Mouse (Mus musculus) macrophage (primary cell): ENCODE measurements around the gene Vcl. TPM values are rescaled to one million over a fixed set of nuclear protein-coding genes. Genes with fewer than 3 reads are reported as not detected.

ENCODE experiments used
- H3K27ac ChIP-seq: fragments of 350-480 bp; formaldehyde crosslinking; 2 replicates; pipeline ENCODE4 v1.9.0; 2021
- H3K36me3 ChIP-seq: fragments of 350-480 bp; formaldehyde crosslinking; 2 replicates; pipeline ENCODE4 v1.9.0; 2021; ENCODE audit errors: inconsistent target
- H3K4me3 ChIP-seq: fragments of 350-480 bp; formaldehyde crosslinking; 2 replicates; pipeline ENCODE4 v1.9.0; 2021; ENCODE audit errors: inconsistent target
- H3K79me2 ChIP-seq: fragments of 350-480 bp; formaldehyde crosslinking; 2 replicates; pipeline ENCODE4 v1.9.0; 2021; ENCODE audit errors: inconsistent target
- WGBS: methylation state at CpG from one replicate; pipeline ENCODE4 v1.1.7; 2026; ENCODE audit warnings: inconsistent platforms; ENCODE audit not compliant: missing documents; 5-methylcytosine and 5-hydroxymethylcytosine counted together
- polyA plus RNA-seq: library from polyadenylated mRNA; stranded (reverse); fragments of 250-400 nt; gene quantifications from 3 replicates; pipeline ENCODE4 v1.2.4, GENCODE M21; 2018; ENCODE audit warnings: inconsistent platforms

The Vcl gene
- polyA plus RNA-seq, 1 experiment from 2014 or later, result 27.3 TPM

GRCm38 (mm10) chr14:20969066-20969465, 39.9 kb downstream of the Vcl start:
- H3K27ac ChIP-seq, result no peak overlapping the region
- 0 out of 2 replicates have a peak, but pooled peaks cover 5% of the 10 kb centered on the region for H3K79me2 ChIP-seq
- 100% methylated on average over 1 of the region's 1 CpGs for WGBS
- no peaks in the 10 kb centered on the region for H3K36me3 ChIP-seq
- H3K4me3 ChIP-seq, result no peak overlapping the region

DNA sequence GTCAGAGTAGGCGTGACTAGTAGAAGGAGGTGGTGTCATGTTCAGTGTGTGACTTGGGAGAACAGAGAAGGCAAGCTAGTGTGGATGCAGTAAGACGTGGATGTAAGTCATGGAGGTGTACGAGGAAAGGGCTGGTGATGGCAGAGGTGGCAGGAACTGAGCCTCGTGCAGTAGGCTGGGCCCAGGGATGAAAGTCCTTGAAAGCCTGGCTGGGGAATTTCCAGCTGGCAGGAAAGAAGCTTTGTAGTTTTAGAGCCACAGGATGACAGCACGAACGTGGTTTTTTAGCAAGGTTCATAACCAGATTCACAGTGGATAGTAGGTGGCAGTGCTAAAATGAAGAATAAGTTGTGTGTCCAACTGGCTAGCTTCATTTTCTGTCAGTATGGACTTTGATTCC, 41.2 kb downstream of the Vcl start:
- H3K27ac ChIP-seq, result no peak overlapping the region
- no peaks in the 10 kb centered on the region for H3K36me3 ChIP-seq
- 84% methylated on average over 6 of the region's 6 CpGs for WGBS
- H3K4me3 ChIP-seq, result no peak overlapping the region
- H3K79me2 ChIP-seq, result 0 out of 2 replicates have a peak, but pooled peaks cover 2% of the 10 kb centered on the region

DNA sequence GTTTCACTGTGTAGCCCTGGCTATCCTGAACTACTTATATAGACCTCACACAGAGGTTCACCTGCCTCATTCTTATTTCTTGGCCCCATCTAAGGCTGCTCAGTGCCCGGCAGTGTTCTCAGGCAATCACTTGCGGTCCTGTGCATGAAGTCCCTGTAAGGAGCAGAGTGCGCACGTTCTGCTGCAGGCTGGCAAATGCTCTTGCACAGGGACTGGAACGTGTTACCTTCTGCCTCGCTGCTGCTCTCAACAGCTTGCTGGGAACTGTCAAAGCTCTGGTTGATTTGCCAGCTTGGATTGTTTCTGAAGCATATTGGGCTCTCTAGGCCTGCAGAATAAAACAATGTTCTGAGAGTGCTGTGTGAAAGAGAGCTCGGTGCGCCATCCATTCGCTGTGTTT, 41.7 kb downstream of the Vcl start:
- WGBS, result 97% methylated on average over 8 of the region's 9 CpGs
- no peak overlapping the region for H3K27ac ChIP-seq
- H3K36me3 ChIP-seq, result no peaks in the 10 kb centered on the region
- H3K79me2 ChIP-seq, result no peaks in the 10 kb centered on the region
- H3K4me3 ChIP-seq, result no peak overlapping the region

- Histone ChIP-seq H3K27ac (no peak overlapping the region), H3K79me2 (no peaks in the 10 kb centered on the region), H3K36me3 (no peaks in the 10 kb centered on the region), H3K4me3 (no peak overlapping the region)
Measured at GRCm38 (mm10) chr14:20973821-20974220, 44.6 kb downstream of the Vcl start.

GRCm38 (mm10) chr14:20976741-20977140, 47.5 kb downstream of the Vcl start:
- H3K36me3 ChIP-seq, result no peaks in the 10 kb centered on the region
- no peaks in the 10 kb centered on the region for H3K79me2 ChIP-seq
- WGBS, result 80% methylated on average over 1 of the region's 1 CpGs
- H3K27ac ChIP-seq, result no peak overlapping the region
- H3K4me3 ChIP-seq, result no peak overlapping the region

- no peaks in the 10 kb centered on the region for H3K36me3 ChIP-seq
- WGBS, result 97% methylated on average over 2 of the region's 2 CpGs
- no peak overlapping the region for H3K4me3 ChIP-seq
- no peak overlapping the region for H3K27ac ChIP-seq
- H3K79me2 ChIP-seq, result no peaks in the 10 kb centered on the region
Measured at GRCm38 (mm10) chr14:20977726-20978125, 48.5 kb downstream of the Vcl start.

DNA sequence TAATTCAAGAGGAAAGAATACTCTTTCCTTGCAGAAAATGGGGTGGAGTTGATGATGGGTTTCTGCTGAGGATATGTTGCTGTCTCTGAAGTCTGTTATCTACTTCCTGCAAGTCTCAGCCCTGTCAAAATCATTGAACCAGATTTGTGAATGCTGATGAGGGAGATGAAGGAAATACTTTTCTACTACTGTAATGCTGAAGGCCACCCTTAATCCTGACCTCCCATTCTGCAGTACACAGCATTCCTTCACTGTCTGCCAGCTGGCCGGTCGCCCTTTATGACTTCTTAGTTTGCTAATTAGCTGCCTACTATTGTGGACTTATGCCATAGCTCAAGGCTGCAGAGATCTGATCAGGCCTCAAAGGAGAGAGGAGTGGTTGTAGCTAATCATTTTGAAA, 54.6 kb downstream of the Vcl start:
- H3K79me2 ChIP-seq, result no peaks in the 10 kb centered on the region
- WGBS, result 87% methylated on average over 2 of the region's 2 CpGs
- no peak overlapping the region for H3K4me3 ChIP-seq
- H3K27ac ChIP-seq, result no peak overlapping the region
- H3K36me3 ChIP-seq, result no peaks in the 10 kb centered on the region

DNA sequence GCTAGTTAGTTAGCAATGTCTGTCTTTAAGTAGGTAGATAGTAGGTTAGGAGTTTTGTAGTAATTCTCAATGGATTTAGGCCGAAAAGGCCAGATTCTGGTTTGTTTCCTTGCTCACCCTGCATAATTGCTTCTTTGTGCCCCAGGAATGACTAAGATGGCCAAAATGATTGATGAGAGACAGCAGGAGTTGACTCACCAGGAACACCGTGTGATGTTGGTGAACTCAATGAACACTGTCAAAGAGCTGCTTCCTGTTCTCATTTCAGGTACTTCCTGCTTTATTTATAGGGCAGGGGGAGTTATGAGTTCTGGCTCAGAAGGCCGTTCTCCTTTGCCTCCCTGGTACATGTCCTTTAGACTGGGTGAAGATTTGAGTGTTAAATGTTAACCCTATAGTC, 56.3 kb downstream of the Vcl start:
- Histone ChIP-seq H3K79me2 (no peaks in the 10 kb centered on the region), H3K36me3 (no peaks in the 10 kb centered on the region), H3K4me3 (no peak overlapping the region), H3K27ac (no peak overlapping the region)
- 39% methylated on average over 3 of the region's 3 CpGs for WGBS

- WGBS, result 90% methylated on average over 1 of the region's 1 CpGs
- H3K79me2 ChIP-seq, result no peaks in the 10 kb centered on the region
- H3K27ac ChIP-seq, result no peak overlapping the region
- no peak overlapping the region for H3K4me3 ChIP-seq
- no peaks in the 10 kb centered on the region for H3K36me3 ChIP-seq
Measured at GRCm38 (mm10) chr14:20991492-20991891, 62.3 kb downstream of the Vcl start.

DNA sequence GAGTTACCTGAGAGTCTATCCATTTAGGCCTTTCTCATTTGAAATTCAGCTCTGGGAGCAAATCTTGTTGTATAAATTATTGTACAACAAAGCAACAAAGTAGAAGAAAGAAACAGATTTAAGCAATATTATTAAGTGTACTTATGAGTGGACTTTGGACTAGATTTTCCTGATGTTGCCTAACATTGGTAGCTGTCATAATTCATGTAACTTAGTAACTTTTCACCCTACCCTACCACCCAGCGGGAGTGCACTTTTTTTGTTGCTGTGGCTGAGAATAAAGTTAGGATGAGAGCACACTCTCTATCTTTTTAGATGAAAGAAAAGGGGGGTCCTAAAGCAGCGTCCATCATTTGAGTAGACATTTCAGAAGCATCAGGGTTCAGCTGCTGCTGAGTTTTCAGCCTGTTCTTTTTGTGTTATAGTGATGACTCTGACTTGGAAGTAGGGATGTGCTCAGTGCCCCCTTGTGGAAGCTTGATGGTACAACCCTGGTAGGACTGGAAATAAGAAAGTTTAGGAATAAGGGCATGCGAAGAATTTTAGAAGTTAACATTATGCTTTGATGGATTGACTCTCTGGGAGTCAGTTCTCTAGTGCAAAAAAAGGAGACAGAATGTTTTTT, 64.0 kb downstream of the Vcl start:
- Histone ChIP-seq H3K79me2 (no peaks in the 10 kb centered on the region), H3K27ac (no peak overlapping the region), H3K36me3 (no peaks in the 10 kb centered on the region), H3K4me3 (no peak overlapping the region)
- 54% methylated on average over 3 of the region's 3 CpGs for WGBS

DNA sequence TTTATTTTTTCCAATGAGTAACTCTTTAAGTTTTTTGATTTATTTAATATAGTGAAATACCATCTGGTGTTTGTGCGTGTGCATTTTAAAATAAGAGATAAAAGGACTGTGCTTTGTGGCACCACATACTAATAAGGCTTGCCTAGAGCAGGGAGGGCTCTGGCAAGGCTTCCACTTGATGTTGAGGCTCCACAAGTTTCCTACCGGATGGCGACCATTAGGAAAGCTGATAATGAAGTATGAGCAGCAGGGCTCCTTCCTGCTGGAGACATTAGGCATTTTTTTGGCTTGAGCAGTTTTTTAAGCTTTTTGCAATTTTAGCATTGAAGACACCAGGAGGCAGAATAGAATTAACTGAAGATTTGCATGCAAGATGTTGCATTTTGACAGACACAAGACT, 65.3 kb downstream of the Vcl start:
- WGBS, result 89% methylated on average over 3 of the region's 3 CpGs
- no peak overlapping the region for H3K27ac ChIP-seq

GRCm38 (mm10) chr14:20995497-20995896, 66.3 kb downstream of the Vcl start:
- H3K27ac ChIP-seq, result no peak overlapping the region

More for the DNA sequence above, 65.3 kb downstream of the Vcl start:
- Histone ChIP-seq H3K4me3 (no peak overlapping the region), H3K79me2 (no peaks in the 10 kb centered on the region), H3K36me3 (no peaks in the 10 kb centered on the region)

DNA sequence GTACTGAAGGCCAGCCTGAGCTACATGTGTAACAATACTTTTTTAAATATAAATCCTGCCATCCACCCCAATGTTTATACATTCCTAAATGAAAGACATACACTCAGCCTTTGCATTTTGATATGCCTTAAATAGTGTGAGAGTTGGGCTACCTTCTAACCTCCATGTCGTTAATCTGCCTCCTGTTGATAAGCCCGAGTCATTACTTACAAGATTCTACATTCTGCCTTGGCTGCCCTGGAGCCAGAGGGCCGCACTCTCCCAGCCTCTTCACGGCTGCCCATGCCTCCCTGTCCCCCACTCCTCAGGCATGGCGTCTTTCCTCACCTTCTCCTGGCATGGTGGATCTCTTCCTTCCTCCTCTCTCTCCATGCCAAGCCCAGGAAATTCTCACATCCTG, 67.2 kb downstream of the Vcl start:
- Histone ChIP-seq H3K36me3 (no peaks in the 10 kb centered on the region), H3K4me3 (no peak overlapping the region), H3K27ac (no peak overlapping the region), H3K79me2 (no peaks in the 10 kb centered on the region)
- 76% methylated on average over 5 of the region's 5 CpGs for WGBS

More at GRCm38 (mm10) chr14:20995497-20995896, 66.3 kb downstream of the Vcl start:
- Histone ChIP-seq H3K4me3 (no peak overlapping the region), H3K36me3 (no peaks in the 10 kb centered on the region), H3K79me2 (no peaks in the 10 kb centered on the region)
- 95% methylated on average over 2 of the region's 2 CpGs for WGBS

DNA sequence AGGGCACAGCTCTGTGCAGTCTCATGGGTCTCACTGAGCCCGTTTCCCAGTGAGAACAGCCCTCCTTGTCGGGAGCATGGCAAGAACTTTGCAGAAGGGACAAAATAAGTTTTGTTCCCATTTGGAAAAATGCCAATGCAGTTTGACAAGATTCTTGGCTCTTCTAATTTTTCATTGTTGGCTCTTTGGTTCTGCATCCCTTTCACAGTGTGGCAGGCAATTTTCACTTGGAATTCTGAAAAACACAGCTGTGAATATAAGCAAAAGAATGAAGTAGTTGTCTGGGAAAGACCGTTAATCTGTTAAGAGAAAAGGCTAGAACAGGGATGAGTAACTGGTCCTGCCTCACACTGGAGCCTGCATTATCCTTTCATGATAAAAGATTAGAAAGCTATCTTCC, 68.3 kb downstream of the Vcl start:
- Histone ChIP-seq H3K4me3 (no peak overlapping the region), H3K27ac (no peak overlapping the region), H3K36me3 (no peaks in the 10 kb centered on the region), H3K79me2 (no peaks in the 10 kb centered on the region)
- WGBS, result 100% methylated on average over 3 of the region's 3 CpGs

DNA sequence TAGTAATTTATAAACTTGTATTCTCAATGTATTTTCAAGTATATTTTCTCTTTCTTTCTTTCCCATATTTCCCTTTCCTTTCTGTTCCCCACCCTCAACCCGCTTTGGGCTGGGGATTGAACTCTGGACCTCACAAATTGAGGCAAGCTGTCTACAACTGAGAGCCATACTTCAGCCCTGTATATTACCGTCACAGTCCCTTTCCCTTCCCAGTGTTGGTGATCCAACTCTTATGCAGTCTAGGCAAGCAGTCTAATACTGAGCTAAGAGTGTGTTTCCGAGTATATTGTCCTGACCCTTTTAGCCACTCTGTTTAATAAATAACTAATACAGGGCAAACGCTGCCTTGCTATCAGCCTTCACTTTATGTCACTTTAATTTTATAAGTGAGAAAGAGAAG, 70.4 kb downstream of the Vcl start:
- Histone ChIP-seq H3K79me2 (no peaks in the 10 kb centered on the region), H3K36me3 (no peaks in the 10 kb centered on the region), H3K4me3 (no peak overlapping the region), H3K27ac (no peak overlapping the region)
- WGBS, result 100% methylated on average over 3 of the region's 4 CpGs

DNA sequence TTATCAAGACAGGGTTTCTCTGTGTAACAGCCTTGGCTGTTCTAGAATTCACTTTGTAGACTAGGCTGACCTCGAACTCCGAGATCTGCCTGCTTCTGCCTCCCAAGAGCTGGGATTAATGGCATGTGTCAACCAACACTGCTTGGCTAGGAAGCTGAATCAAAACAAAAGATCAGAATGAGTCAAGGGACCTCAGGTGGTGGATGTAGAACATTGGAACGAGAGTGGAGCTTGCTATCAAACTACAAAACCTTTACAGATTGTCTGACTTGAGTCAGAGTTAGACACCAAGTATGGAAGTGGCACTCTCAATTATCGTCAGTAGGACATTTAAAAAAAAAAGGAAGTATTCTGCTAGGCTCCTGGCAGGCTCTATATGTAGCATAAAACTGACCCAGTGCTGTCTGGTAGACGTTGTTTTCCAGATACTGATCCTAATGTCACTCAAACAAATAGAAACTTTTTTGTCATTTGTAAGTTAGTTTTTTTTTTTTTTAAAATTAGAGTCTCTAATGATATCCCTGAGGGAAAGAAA, 84.7 kb downstream of the Vcl start:
- Histone ChIP-seq H3K36me3 (no peaks in the 10 kb centered on the region), H3K27ac (no peak overlapping the region), H3K4me3 (no peak overlapping the region), H3K79me2 (no peaks in the 10 kb centered on the region)
- 67% methylated on average over 5 of the region's 5 CpGs for WGBS
